Mouse (Mus musculus) thymus, adult 2 months (tissue): ENCODE results near the gene 4930544D05Rik.

Source experiments
- CTCF ChIP-seq: fragments of 200-500 bp; IDR thresholded peaks from 2 replicates; pipeline ENCODE4 v1.5.1; 2012; ENCODE audit warnings: mild to moderate bottlenecking, control low read depth, low read length, moderate library complexity, borderline replicate concordance; ENCODE audit not compliant: control insufficient read depth, poor library complexity, insufficient read depth; ENCODE audit errors: extremely low read depth
- POLR2A ChIP-seq: fragments of 200-500 bp; IDR thresholded peaks from 2 replicates; pipeline ENCODE4 v1.6.1; 2012; ENCODE audit warnings: mild to moderate bottlenecking, low read length, control low read depth, moderate library complexity; ENCODE audit not compliant: control insufficient read depth, poor library complexity, insufficient read depth; ENCODE audit errors: extremely low read depth

DNA sequence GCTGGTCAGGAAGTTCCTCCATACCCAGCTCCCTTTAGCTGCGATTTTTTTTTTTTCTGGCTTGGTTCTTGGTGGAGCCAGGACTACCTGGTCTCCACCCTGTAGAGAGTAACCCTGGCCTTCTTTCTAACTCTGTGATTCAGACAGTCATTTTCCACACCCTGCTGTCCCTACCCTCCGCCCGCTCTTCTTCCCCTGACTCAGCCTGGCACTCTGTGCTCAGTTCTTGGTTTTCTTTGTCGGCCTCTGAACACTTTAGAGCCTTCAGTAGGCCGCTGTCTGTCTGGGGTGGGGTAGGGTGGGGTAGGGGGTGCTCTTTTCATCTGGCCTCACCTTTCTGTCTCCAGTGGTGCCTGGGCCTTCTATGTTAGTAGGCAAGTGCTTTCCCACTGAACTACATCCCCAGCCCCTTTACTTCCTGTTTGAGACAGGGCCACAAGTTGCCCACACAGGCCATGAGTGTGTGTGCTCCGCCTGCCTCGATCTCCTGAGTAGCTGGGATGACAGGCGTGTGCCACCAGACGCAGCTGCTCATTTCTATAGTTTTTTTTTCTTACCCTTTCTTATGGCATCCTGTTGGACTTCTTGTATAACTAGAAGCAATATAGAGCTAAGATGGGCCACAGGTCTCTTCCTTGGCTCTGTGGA is 35.8 kb upstream of the 4930544D05Rik start:
- TF ChIP-seq CTCF (no peak), POLR2A (no peak)
